Mouse (Mus musculus) adrenal gland, adult 8-10 months (tissue): ENCODE data around the gene Samd4. TPM values are rescaled to one million over a fixed set of nuclear protein-coding genes. Genes with fewer than 3 reads are reported as not detected.

Source experiments
- DNase-seq: peaks from one replicate; pipeline ENCODE4 v3.0.0; 2022
- total RNA-seq, 4 experiments: library from RNA; stranded (reverse); gene quantifications; 2 replicates each; pipeline ENCODE4 v1.2.4; 2022

Gene Samd4
- total RNA-seq, 4 experiments from 2014 or later = 22.1 to 27.0 (median 25.8) TPM

DNA sequence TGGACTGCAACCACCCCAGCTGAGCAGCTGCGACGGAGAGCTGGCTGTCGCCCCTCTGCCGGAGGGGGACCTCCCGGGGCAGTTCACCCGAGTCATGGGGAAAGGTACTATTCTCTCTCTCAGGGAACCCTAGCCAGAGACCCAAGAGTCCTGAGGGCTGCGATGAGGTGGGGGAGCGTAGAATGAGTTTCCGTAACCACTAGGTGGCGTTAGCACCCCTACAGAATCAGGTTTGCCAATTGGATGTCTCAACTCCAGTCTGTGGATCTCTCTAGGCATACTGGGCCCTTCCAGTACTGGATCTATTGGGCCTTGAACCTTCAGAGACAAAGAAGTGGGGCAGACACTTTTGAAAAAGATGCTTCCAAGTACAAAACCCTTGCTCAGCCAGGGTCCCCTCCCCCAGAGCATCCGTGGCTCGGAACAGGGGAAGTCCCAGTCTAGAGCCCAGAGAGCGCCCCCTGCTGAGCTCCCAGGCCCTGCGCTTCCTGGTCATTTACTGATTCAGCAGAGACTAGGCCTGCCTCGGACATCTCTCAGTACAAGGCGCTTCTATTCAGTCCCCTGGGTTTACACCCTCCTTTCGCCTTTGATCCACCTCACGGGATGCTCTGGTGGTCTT, 191.5 kb downstream of the Samd4 start:
- DNase-seq = no peak

DNA sequence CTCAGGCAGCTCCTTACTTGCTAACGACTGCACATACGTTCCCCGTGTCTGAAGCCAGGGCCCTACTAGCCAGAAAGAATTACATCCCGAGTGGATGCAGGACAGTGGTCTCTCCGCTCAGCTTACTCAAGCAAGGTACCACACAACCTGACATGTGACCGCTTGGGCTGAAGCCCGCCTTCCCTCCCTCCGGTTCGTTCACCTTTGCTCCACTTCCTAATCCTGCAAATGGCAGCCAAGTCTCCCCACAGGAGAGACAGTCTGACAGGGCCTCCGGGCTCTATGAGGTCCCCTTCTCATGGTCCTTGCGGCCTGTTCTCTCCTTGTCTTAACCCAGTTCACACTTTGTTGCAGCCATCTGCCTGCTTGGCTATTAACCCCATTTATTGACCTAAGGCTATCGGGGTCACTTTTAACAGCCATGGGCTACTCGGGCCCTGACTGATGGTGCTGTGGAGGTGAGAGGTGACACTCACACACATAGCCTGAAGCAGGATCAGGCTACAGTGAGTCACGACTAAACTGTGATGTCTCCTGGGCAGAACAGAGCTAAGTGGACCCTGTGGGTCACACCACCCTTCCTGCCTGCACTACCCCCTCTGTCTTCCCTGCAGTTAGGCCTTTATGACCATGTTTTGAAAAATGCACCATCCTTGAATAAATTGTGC, 192.5 kb downstream of the Samd4 start:
- DNase-seq = no peak

DNA sequence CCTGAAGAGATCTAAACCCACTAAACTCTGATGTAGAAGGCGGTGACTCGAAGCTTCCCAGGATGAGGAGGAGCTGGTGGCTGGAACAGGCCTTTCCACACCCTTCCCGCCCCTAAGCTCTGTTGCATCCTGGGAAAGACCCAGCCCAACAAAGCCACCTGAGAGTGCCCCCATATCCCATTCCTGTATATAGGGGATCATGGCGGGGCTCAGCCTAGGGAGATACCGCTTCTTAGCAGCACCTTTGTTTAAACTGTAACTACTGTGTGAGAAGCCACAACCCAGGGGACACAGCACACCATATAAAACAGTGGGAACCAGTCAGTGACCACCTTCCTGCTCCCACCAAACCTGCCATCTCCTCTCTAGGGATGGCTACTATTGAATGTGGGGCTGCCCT, 193.2 kb downstream of the Samd4 start:
- no peak for DNase-seq

DNA sequence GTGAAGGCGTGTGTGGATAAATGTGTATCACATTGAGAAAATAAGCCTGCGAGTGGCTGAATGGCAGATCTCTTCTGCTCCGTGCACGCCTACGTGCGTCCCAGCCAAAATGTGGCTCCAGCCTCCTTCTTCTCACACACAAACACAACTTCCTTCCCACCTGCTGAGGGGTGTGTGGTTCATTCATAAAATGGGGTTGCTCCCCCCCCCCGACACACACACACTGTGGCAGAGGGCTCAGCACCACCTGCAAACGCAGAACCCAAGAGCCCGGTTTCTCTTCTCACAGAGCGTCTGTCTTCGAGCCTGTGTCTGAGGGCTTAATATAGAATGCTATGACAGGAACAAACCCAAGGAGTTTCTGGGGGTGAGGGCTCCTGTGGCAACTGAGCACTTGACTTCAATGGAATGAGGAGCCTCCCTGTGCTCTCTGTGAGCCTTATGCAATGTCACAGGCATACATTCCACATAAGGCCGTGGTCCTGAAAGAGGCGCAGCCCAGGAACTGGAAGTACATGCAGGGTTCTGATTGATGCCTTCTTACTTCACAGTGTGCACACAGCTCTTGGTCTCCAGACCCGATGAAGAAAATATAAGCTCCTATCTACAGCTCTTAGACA, 194.4 kb downstream of the Samd4 start:
- no peak for DNase-seq

DNA sequence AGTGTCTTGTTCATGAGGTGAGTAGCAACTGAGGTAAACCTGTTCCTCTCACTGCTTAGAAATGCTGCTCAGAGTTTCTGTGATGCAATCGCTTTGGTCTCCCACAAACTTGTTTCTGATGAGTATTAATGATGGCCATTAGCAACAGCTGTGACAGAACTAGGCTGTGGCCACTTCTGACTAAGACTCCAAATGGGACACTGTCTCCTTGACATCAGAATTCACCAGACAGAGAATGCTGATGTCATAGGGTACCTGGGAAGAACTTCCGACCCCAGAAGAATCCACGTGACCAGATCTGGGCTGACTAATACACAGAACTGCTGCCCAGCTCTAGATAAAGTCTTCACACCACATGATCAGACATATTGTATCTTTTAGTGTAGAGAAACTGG, 194.9 kb downstream of the Samd4 start:
- peak; percentile 47 for DNase-seq

DNA sequence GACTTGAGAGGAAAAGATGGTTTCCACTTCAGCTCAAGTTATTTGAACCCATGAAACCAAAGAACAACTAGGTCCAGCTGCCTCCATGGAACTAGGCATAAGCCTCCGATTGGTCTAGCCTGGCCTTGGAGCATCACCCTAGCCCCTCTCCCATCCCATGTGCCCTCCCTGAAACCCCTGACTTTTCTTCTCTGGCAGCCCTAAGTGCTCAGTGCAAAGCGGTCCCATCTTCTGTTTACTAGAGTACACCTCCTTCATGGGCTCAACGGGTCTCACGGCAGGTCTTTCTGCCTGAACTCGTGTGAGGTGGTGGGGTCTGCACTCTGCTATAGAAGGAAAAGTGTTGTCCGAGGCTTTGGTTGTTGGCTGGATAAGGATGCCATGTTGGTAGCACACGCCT, 197.3 kb downstream of the Samd4 start:
- DNase-seq = no peak

DNA sequence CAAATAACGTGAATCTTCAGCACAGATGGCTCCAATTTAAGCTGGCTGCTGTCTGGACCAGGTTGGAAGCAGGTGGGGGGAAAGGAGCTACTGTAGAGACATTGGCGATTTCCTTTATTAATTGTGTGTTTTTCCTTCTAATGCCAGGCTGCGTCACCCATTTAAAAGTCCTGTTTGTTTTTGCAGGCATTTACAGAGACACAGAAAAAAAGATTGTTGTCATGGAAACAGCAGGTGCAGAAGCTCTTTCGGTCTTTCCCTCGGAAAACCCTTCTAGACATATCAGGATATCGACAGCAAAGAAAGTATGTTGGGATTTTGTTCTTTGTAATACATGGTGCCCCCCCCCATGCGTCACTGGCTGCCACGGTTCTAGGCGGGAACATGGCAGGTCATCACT, 200.7 kb downstream of the Samd4 start:
- no peak for DNase-seq

DNA sequence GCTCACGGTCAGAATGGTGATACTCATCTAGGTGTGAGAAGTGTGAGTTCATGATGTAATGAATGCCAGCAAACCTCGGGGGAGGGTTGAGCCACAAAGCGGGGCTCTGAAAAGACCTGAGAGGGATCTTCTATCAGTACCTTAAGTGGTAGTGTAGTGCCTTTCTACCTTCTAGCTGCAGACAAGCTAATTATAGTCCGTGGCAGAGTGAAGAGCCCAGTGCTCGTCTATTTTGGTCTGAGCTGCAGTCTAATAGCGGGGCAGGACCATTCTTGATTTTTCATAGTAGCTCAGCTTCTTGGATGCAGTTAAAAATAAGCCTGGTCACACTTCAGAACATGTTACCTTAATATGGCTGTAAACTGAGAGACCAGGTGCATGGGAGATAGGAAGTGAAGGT, 201.2 kb downstream of the Samd4 start:
- no peak for DNase-seq

DNA sequence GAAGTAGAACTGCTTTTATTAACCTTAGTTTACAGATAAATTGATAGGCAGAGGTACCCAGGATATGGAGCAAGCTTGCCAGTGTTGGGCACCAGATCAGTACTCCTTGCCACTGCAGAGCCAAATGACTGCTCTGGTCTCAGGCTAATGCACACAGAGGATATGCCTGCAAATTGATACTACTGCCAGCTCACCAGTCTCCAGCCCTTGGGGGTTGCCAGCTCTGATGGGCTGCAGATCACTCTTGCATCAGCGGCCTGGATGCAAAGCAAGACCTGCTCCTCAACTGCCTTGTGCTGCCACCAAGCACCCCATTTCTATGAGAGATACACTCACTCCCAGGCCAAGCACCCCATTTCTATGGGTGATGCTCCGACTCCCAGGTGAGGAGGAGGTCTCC, 202.0 kb downstream of the Samd4 start:
- DNase-seq = no peak

DNA sequence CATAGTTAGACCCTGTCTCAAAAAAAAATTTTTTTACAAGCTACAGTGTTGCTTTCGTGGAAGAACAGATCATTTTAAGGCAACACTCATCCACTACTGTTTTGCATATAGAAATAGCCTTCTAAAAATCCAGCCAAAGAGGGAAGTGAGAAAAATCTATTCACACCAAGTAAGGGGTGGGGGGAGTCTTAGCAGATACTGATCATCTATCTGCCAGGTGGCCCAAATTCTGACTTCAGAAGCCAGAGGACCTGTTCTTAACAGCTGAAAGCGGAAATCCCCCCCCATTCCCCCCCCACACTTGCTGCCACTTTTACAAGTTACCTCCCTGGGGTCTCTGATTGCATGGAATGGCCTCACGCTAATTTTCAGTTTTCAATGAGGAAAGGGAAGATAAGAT, 203.5 kb downstream of the Samd4 start:
- no peak for DNase-seq

DNA sequence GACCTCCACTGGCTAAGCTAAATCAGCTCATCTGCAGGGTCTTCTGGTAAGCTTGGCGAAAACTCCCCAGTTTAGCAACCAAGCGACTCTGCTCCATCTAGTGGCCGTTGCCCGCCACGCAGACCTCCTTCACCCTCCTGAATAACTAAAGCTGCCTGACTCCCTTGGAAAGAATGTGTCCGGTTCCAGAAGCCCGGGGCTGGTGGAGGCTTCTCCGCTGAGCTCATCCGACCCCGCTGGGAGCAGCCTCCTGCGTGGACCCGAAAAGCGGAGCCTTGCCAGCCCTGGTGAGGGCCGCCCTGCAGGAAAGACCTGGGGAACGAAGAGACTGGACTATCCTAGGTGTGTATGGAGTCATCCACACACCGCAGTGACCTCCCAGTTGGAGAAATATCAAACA, 204.1 kb downstream of the Samd4 start:
- peak; percentile 46 for DNase-seq

DNA sequence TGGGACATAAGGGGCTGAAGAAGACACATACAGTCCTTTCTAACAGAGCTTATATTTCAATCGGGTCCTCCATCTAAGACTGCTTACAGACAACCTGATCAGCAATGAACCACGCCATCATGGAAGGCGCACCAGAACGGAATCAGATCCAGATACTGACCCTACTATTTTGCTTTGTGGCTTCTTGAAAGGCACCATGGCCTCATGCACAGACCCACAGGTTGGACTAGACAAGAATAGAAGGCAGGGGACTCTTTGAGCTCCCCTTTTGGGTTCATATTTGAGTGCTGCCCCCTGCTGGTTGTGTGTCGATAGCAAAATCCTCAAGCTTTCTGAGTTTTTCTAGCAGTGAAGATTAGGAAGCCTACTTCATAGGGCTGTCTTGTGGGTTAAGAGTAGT, 204.5 kb downstream of the Samd4 start:
- peak; percentile 49 for DNase-seq

DNA sequence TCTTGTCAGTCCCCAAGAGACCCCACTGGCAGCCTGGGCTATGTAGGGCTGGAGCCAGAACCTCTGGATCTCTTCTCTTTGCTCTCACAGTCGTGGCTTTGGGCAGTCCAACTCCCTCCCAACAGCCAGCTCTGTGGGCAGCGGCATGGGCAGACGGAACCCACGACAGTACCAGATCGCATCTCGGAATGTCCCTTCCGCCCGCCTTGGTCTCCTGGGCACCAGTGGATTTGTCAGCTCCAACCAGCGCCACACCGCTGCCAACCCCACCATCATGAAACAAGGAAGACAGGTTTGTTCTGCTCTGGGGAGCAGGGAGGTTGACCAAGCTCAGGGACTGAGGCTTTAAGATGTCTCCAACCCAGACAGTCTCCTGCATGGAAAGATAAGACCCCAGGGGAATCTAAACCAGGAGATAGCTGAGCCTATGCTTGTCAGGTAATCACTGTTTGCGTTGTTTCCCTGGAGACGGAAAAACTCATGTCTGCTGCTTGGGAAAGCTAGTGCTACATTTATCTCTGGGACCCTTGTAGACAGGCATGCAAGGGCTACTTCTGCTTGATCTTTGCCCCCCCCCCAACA, 205.1 kb downstream of the Samd4 start:
- no peak for DNase-seq

DNA sequence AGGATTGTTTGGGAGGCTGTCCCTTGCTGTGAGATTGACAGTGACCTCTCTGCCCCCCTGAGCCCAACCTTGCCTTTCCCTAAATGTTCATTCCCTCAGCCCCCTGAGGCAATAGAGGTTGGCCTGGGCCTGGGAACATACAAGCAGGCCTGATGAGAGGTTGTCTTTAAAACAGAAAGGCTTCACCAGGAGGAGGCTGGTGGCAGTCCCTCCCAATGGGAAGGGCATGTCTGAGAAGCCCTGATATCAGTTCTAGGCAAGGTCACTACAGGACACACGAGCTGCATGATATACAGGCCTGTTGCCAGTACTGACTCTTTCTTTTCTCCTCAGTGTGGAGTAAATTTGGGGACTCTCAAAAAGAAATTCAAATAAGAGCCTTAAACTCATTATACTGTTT, 205.7 kb downstream of the Samd4 start:
- no peak for DNase-seq

DNA sequence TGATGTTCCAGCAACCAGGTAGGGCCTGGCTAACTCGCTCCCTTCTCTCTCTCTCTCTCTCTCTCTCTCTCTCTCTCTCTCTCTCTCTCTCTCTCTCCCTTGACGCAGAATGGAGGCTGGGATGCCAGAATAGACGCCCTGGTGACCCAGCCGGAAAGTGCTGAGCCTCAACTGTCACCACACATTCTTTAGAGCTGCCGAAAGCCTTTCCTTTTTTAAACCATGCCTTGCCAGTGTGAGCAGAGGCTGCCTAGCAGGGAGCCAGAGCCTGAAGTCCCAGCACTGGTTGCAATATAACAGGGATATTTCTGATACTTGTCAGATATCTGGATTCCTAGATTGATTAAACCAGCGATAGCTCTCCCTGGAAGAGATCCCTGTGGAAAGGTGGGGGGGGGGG, 206.5 kb downstream of the Samd4 start:
- DNase-seq = no peak

DNA sequence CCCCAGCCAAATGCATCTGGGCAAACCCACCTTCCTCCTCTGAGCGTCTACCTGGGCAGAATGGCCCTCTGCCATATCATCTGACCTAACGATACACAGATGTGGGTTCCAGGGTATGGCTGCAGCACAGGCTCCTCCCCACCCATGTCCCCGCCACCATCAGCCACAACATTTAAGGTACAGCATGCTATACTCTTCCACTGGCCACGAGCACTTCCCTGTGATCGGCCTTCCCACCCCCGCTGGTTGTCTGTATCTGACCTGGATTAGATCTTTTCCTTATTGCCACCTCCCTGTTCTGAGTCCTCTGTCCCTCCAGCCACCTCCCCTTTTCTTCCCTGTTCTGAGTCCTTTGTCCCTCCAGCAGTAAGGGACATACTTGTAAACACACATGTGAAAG, 209.3 kb downstream of the Samd4 start:
- DNase-seq = no peak

DNA sequence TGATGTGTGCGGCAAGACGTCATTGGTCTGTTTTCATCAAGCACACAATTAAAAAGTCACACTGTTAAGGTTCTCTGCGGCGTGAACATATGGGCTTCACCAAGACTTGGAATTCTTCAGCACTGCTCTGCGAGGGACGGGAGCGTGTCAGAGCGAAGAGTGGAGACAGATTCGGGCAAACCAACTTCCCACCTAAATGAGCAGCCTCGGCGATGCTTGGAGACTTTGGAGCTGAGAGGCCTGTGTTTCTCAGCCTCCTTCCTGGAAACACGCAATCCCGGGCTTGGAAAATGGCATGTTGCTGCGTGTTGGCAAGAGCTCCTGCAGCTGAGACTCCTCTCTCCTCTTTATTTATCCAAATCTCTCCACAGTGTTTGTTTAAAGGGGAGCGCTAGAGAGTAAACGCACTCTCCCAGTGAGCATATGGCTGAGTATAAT, 210.7 kb downstream of the Samd4 start:
- DNase-seq = no peak

DNA sequence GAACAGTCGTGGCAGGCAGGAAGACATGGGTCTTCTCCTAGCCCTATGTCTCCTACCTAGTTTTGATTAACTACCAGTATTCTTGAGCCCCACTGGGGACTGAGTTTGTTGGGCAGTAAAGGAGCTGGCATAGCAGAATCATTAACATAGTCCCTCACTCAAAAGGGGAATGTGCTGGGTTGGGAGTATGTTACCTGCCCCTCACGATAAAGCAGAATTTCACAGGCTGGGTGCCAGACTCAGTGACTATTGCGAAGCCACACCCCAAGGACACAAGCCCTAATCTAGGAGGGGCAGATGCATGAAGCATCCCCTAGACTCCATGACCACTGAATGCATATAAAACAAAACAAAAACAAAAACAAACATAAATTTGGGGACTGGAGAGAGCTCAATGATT, 212.4 kb downstream of the Samd4 start:
- no peak for DNase-seq

DNA sequence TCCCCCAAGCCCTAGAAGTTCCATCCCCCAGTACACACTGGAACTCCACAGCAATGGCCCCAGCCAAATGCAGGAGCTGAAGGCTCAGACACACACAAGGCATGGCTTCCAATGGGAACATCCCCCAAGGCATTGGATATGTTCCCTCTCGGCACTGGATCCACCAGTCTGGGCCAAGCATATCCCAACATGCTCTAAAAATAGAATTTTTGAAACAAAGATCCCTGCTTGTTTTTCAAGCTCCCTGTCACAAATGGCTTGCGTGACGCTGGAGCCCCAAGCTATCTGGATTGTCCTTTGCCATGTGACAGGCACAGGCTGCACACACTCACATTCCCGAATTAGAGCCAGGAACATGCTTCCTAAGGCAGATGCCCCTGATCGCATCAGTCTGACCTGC, 213.7 kb downstream of the Samd4 start:
- DNase-seq = no peak

DNA sequence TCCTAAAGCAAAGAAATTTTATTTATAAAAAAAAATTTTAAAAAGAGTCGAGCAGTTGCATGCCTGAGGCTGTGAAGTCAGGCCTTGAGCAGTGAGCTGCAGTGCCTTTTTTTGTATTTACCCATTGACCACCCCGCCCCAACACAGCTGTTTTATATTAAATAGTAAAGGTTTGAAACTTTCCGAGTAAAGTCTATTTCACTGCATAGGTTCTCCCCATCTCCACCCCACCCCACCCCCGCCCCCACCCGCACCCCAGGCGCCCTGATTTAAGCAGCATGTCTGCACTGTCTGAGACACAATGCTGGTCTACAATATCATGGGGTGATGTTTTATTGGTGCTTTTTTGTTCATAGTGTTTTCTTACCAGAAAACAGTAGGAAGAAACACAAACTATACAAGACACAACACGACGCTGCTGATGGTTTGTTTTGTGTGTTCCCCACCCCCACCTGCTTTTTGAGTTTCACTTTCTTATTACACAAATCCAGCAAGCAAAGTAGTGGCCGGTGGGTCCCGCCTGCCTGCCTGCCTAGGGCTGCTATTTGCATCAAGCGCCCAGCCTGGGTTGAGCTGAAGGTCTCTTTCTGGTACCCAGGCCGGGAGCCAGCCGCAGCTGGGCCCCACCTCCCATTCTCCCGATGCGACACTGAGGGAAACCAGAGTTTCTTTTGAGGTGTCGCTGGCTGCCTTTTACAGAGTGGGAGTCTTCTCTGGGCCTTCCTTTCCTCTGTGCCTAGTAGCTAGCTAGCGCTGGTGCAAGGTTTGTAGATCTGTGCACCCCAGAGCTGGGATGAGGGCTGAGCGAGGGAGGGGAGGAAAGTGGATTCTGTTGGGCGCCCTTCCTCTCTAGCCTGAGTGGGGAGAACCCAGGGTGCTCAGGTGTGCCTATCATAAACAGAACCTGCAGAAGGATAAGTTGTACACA, 221.9 kb downstream of the Samd4 start:
- no peak for DNase-seq

DNA sequence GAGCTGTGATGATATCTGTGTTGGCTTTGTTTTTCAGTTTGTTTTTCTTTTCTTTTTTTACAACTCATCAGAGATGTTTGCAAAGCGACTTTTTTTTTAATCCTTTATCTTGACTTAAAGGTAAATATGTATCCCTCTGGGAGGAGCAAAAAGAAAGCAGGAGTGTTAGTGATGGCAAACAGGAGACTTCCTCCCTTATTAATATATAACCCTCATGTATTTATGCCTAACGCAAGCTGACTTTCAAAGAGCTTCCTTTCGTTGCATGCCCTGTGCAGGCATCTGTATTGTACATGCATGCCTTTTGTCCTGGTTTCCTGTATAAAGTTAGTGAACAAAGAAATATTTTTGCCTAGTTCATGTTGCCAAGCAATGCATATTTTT, 222.5 kb downstream of the Samd4 start:
- DNase-seq = no peak

DNA sequence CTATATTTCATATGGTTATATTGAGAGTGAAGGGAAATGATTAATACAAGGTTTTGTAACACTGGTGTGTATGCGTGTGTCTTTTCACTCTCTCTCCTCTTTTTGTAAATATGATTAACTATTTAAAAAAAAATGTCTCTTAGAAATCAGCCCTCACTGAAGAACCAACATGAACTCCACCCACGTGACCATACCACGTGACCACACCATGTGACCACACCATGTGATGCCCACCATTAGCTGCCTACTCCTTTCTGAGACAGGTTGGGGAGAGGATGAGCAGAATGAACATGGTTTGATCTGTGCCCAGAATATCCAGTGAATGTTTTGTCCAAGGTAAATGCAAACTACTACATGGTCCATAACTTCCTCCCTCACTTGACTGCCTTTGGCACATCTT, 223.1 kb downstream of the Samd4 start:
- no peak for DNase-seq

DNA sequence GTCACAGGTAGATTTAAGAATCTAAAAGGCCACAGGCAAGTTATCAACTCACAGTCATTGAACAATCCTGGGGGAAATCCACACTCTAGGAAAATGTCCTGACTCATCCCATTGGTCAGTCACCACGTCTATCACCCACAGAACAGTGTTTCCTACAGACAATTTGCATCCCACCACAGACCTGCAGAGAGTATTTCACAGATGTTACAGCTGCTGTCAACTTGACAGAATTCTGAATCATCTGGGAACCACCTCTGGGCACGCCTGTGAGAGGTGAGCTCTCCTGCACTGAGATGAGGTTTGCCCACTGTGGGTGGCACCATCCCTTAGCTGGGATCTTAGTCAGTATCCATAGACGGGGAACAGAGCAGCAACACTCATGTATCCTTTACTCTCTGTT, 224.8 kb downstream of the Samd4 start:
- DNase-seq = no peak
